Mouse (Mus musculus) erythroblast, embryonic 14.5 days (primary cell): Measurements from ENCODE around the gene Trappc6a.

Experiments
- GATA1 ChIP-seq: IDR thresholded peaks from 2 replicates; pipeline ENCODE4 v1.6.1; 2012; ENCODE audit warnings: low read length, inconsistent platforms, mixed read lengths
- TAL1 ChIP-seq: IDR thresholded peaks from 3 replicates; pipeline ENCODE4 v1.6.1; 2012; ENCODE audit warnings: low read length, inconsistent platforms, mixed read lengths

DNA sequence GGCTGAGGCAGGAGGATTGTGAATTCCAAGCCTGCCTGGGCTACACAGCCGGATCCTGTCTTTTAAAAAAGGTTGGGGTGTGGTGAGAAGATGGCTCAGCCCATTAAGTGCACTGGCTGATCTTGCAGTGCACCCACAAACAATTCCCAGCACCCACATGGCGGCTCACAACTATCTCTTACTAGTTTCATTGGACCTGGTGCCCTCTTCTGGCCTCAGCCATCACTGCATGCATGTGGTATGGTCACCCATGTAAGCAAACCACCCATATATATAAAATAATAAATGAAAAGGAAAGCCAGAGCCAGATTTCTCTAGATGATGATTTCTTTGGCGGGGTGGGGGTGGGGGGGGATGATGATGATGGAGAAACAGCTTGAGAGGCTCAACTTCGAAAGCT lies 56.3 kb downstream of the Trappc6a start:
- TF ChIP-seq TAL1 (no peak), GATA1 (no peak)
